Comparison of ENCODE assay signal across 13 mouse cellular contexts in genomic region chr7:80090191-80091003, GRCm38 (mm10). TPM values are rescaled to one million over a fixed set of nuclear protein-coding genes. Genes with fewer than 3 reads are reported as not detected.
DNase-seq lines count a peak whose midpoint lies in the region; ATAC-seq lines count a peak whose summit lies in the region.
"Had no signal": no experiment of that assay in that cellular context is flagged by ENCODE, and none has a peak within 500 bp of the region (broad histone marks: within the 10 kb centered on the region; RNA-seq: fewer than 3 reads in every experiment).

No protein-coding gene starts in this region.

- H3K9me3 ChIP-seq in heart, embryonic 13.5 days, result no peaks in the 10 kb centered on the region

- DNase-seq in heart, postnatal 10 days, result no peak
- peak; percentile 19 for DNase-seq in kidney, postnatal 10 days
- no peak for DNase-seq in kidney, postnatal 14 days
- peak; percentile 46 for DNase-seq in thymus, postnatal 14 days
- DNase-seq in thymus, postnatal 25 days, result no peak
- no peak for DNase-seq in cerebellum, postnatal 36 days
- DNase-seq in embryo, embryonic 11 days, result no peak
- DNase-seq: cerebellum, adult 8-10 months; gastrocnemius, postnatal 25 days; lung, postnatal 4 days; right cerebral cortex, postnatal 25 days had no signal

- 0 out of 2 replicates have a peak, but pooled peaks have one; percentile 12 for ATAC-seq in heart, embryonic 13.5 days (ENCODE audit: extremely low read depth, insufficient number of reproducible peaks, low FRiP score, low TSS enrichment)

- no peaks in the 10 kb centered on the region for H3K27me3 ChIP-seq in heart, embryonic 13.5 days (replicated peaks)

- peaks cover 99% of the 10 kb centered on the region for H3K36me3 ChIP-seq in heart, embryonic 13.5 days

- peaks cover 31% of the 10 kb centered on the region for H3K4me1 ChIP-seq in heart, embryonic 13.5 days

- no peak overlapping the region for H3K4me2 ChIP-seq in heart, embryonic 13.5 days

- 75% methylated on average over 18 of the region's 18 CpGs for WGBS in heart, embryonic 13.5 days

- H3K4me3 ChIP-seq in heart, embryonic 13.5 days, result no peak overlapping the region

- H3K27ac ChIP-seq in heart, embryonic 13.5 days (replicated peaks), result peak overlapping the region; percentile 57
- H3K27ac ChIP-seq: liver, embryonic 14.5 days had no signal

- intact Hi-C loops in heart, postnatal 10 days (cut with DNase I), result loop anchor here (2.0 kb wide), 1 partner anchor 66 kb away; the partner anchor contains the start of gene Zfp710

- no peak overlapping the region for H3K9ac ChIP-seq in heart, embryonic 13.5 days
- H3K9ac ChIP-seq: liver, embryonic 14.5 days had no signal

RNA-seq across cellular contexts. Expression of gene Idh2, which starts 24.8 kb away (rescaled TPM):
- polyA plus RNA-seq in heart, embryonic 13.5 days (2015; fragmentation: Nextera tagmentation; extraction: Ambion mirVana), result 1,911 and 2,152 TPM in 2 replicates
- 1,000 to 10,000 TPM; 1,610 to 1,731 TPM for total RNA-seq in heart, postnatal 10 days (2021)

Comparison
In these comparisons a context has a peak if more than half of its experiments do, and no peak if none do; other contexts are left out.
1. DNase-seq: peak in kidney, postnatal 10 days (single experiment) and thymus, postnatal 14 days (single experiment); none in heart, postnatal 10 days (0 of 2), kidney, postnatal 14 days (single experiment), thymus, postnatal 25 days (single experiment), cerebellum, postnatal 36 days (0 of 2) and embryo, embryonic 11 days (single experiment).